Mouse (Mus musculus) olfactory bulb, adult 2 months (tissue): ENCODE measurements around the gene Gm26661. TPM values are rescaled to one million over a fixed set of nuclear protein-coding genes. Genes with fewer than 3 reads are reported as not detected.

Source experiments
- H3K27ac ChIP-seq: fragments of 200-500 bp; 2 replicates; pipeline ENCODE4 v1.5.1; 2012; ENCODE audit warnings: low read depth, low read length; ENCODE audit not compliant: insufficient read depth
- H3K4me1 ChIP-seq: fragments of 200-500 bp; 2 replicates; pipeline ENCODE4 v1.6.1; 2012; ENCODE audit warnings: low read length; ENCODE audit not compliant: control insufficient read depth, insufficient read depth
- H3K4me3 ChIP-seq: fragments of 200-500 bp; 2 replicates; pipeline ENCODE4 v1.5.1; 2012; ENCODE audit warnings: mild to moderate bottlenecking, low read depth, low read length, moderate library complexity; ENCODE audit not compliant: insufficient read depth
- CTCF ChIP-seq: fragments of 200-500 bp; IDR thresholded peaks from 2 replicates; pipeline ENCODE4 v1.5.1; 2012; ENCODE audit warnings: low read depth, mild to moderate bottlenecking, low read length, moderate library complexity; ENCODE audit not compliant: insufficient read depth
- POLR2A ChIP-seq: fragments of 200-500 bp; IDR thresholded peaks from 2 replicates; pipeline ENCODE4 v1.6.1; 2012; ENCODE audit warnings: mild to moderate bottlenecking, low read depth, low read length, moderate library complexity; ENCODE audit not compliant: insufficient read depth
- WGBS: fragments of 180-500 bp; shearing (Covaris S2); methylation state at CpG from one replicate; pipeline ENCODE4 v1.1.7; 2018; 5-methylcytosine and 5-hydroxymethylcytosine counted together
- polyA plus RNA-seq: library from polyadenylated mRNA; stranded (reverse); fragments of >200 nt; gene quantifications from 2 replicates; pipeline ENCODE4 v1.2.4, GENCODE M21; 2012; ENCODE audit warnings: low replicate concordance; ENCODE audit not compliant: missing spikeins, insufficient read depth, insufficient read length

The Gm26661 gene
- not detected in 2 replicates for polyA plus RNA-seq

- H3K27ac ChIP-seq, result no peak within 1 kb of the TSS
- WGBS, result 4% methylated on average over 30 of the region's 30 CpGs
- H3K4me1 ChIP-seq, result peaks cover 9% of the 10 kb centered on the region
- TF ChIP-seq POLR2A (no peak), CTCF (no peak)
- H3K4me3 ChIP-seq, result peak within 1 kb of the TSS; percentile 23
Observed at GRCm38 (mm10) chr14:7791532-7792159, at the start of gene Gm26661. TSS of gene Gm26661 (plus strand) at chr14:7791587.

GRCm38 (mm10) chr14:7748944-7749763 lies 42.2 kb upstream of the Gm26661 start:
- Histone ChIP-seq H3K4me1 (no peaks in the 10 kb centered on the region), H3K4me3 (no peak overlapping the region), H3K27ac (no peak overlapping the region)
- WGBS, result 13% methylated on average over 11 of the region's 11 CpGs
- peak; percentile 49; the same call in 1 of the 2 replicates for TF ChIP-seq CTCF
- no peak for TF ChIP-seq POLR2A

- TF ChIP-seq POLR2A (no peak), CTCF (no peak)
- no peak overlapping the region for H3K27ac ChIP-seq
- H3K4me1 ChIP-seq, result no peaks in the 10 kb centered on the region
- 17% methylated on average over 4 of the region's 4 CpGs for WGBS
- no peak overlapping the region for H3K4me3 ChIP-seq
Observed at GRCm38 (mm10) chr14:7749764-7750089, 41.7 kb upstream of the Gm26661 start.

GRCm38 (mm10) chr14:7765569-7766314 lies 25.6 kb upstream of the Gm26661 start:
- WGBS, result 13% methylated on average over 9 of the region's 9 CpGs
- Histone ChIP-seq H3K4me1 (no peaks in the 10 kb centered on the region), H3K27ac (no peak overlapping the region), H3K4me3 (no peak overlapping the region)
- TF ChIP-seq CTCF, result peak; percentile 65
- TF ChIP-seq POLR2A, result no peak

GRCm38 (mm10) chr14:7773714-7774389 lies 17.5 kb upstream of the Gm26661 start:
- 0 out of 2 replicates have a peak, but pooled peaks have one; percentile 56 for TF ChIP-seq POLR2A
- TF ChIP-seq CTCF, result no peak
- WGBS, result 45% methylated on average over 24 of the region's 24 CpGs
- Histone ChIP-seq H3K4me1 (no peaks in the 10 kb centered on the region), H3K4me3 (peak overlapping the region; percentile 44), H3K27ac (0 out of 2 replicates have a peak overlapping the region, but pooled peaks have one; percentile 1)

- Histone ChIP-seq H3K4me1 (peaks cover 2% of the 10 kb centered on the region; the same call in 1 of the 2 replicates), H3K4me3 (no peak overlapping the region), H3K27ac (no peak overlapping the region)
- WGBS, result 49% methylated on average over 13 of the region's 13 CpGs
- no peak for TF ChIP-seq POLR2A
Observed at GRCm38 (mm10) chr14:7786073-7786472, 5.3 kb upstream of the Gm26661 start.

- no peak for TF ChIP-seq POLR2A
- TF ChIP-seq CTCF, result no peak
- Histone ChIP-seq H3K4me1 (peaks cover 11% of the 10 kb centered on the region), H3K4me3 (no peak overlapping the region), H3K27ac (no peak overlapping the region)
- 86% methylated on average over 7 of the region's 7 CpGs for WGBS
Observed at GRCm38 (mm10) chr14:7789266-7790030, 1.9 kb upstream of the Gm26661 start.

- Histone ChIP-seq H3K4me1 (peaks cover 10% of the 10 kb centered on the region), H3K4me3 (peak overlapping the region; percentile 23), H3K27ac (no peak overlapping the region)
- WGBS, result 18% methylated on average over 19 of the region's 19 CpGs
- TF ChIP-seq POLR2A, result no peak
- TF ChIP-seq CTCF, result no peak
Observed at GRCm38 (mm10) chr14:7791061-7791531, 291 bp upstream of the Gm26661 start.
